Mouse (Mus musculus): Measurements from ENCODE around the gene Kmt2e.

- TF ChIP-seq CTCF (IDR thresholded peaks at IDR 0.05; ENCODE audit: low read depth) (no peak), EP300 (IDR thresholded peaks at IDR 0.05; ENCODE audit: low read depth) (no peak)
Measured at GRCm38 (mm10) chr5:23464743-23465142, 30.5 kb downstream of the Kmt2e start.
